Mouse (Mus musculus) liver, postnatal 0 days (tissue): ENCODE results near the gene Ap3b1.

Source experiments
- CTCF ChIP-seq: sonication (generic); IDR thresholded peaks from 2 replicates; pipeline ENCODE4 v1.5.1; 2016; ENCODE audit warnings: antibody characterized with exemption, low read depth
- EP300 ChIP-seq: IDR thresholded peaks from 2 replicates; pipeline ENCODE4 v1.6.1; 2016; ENCODE audit warnings: antibody characterized with exemption, low read depth, mild to moderate bottlenecking

GRCm38 (mm10) chr13:94322475-94322874 is 36.3 kb upstream of the Ap3b1 start:
- TF ChIP-seq CTCF: no peak
- TF ChIP-seq EP300: no peak
